Mouse (Mus musculus): ENCODE data around the gene Gpc3.

DNA sequence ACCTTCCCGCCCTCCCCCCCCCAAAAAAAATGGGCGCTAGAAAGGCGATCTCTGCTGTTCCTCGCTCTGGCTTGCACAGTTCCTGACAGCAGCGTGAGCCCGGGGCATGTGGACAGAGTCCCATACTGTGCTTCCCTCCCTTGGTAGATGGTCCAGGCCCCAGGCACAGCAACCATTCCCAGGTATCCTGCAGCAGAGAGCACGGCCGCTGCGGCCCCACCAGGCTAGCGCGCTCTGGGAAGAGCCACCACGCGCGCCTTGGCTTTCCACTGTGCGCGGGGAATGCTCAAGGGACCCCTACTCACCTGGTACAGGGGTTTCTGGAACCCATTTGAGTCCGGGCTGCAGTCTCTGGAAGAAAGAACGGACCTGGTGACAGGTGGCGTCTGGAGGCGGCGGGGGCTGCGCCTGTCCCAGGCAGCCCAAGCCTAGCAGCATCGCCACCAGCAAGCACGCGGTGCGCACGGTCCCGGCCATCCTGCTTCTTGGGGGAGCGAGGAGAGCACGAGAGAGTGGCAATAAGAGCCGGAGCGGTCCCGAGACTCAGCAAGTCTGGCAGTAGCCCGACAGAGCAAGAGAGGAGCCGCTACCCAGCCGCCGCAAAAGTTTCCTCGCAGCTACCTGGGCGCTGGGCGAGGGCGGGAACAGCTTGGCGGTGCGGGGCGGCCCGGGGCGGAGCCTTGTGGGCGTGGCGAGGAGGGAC lies at the start of gene Gpc3:
- TF ChIP-seq POLR2A (IDR thresholded peaks at IDR 0.05; ENCODE audit: low read depth, low read length) (no peak), CTCF (IDR thresholded peaks at IDR 0.05; ENCODE audit: extremely low read depth, insufficient read depth, insufficient read length, insufficient replicate concordance) (no peak)

Data from spleen, adult 2 months (tissue).